Mouse (Mus musculus): ENCODE data around the gene Dmrta1.
"Not testable (repeated sequence)": the region's sequence is repeated elsewhere in the genome, so short reads cannot be mapped to it uniquely, and the experiment has no call there.

Dmrta1 gene

GRCm38 (mm10) chr4:89679195-89679594 lies at the start of gene Dmrta1:
Dmrta1 (plus strand) TSS chr4:89679436.
- DNase-seq: no peak

- DNase-seq: no peak
Observed at GRCm38 (mm10) chr4:89630374-89631079, 48.7 kb upstream of the Dmrta1 start.

GRCm38 (mm10) chr4:89631560-89631959 lies 47.7 kb upstream of the Dmrta1 start:
- DNase-seq: no peak

GRCm38 (mm10) chr4:89638651-89639050 lies 40.6 kb upstream of the Dmrta1 start:
- no peak for DNase-seq

- no peak for DNase-seq
Observed at GRCm38 (mm10) chr4:89644235-89645115, 34.8 kb upstream of the Dmrta1 start.

GRCm38 (mm10) chr4:89650352-89651311 lies 28.6 kb upstream of the Dmrta1 start:
- no peak for DNase-seq

- DNase-seq: no peak
Observed at GRCm38 (mm10) chr4:89651312-89651686, 27.9 kb upstream of the Dmrta1 start.

- no peak for DNase-seq
Observed at GRCm38 (mm10) chr4:89651779-89652178, 27.5 kb upstream of the Dmrta1 start.

- no peak for DNase-seq
Observed at GRCm38 (mm10) chr4:89663406-89663805, 15.8 kb upstream of the Dmrta1 start.

GRCm38 (mm10) chr4:89674711-89675110 lies 4.5 kb upstream of the Dmrta1 start:
- no peak for DNase-seq

GRCm38 (mm10) chr4:89677903-89678302 lies 1.3 kb upstream of the Dmrta1 start:
- DNase-seq: no peak

GRCm38 (mm10) chr4:89678713-89679112 lies 523 bp upstream of the Dmrta1 start:
- no peak for DNase-seq

- DNase-seq: peak; percentile 38 to 56
Observed at GRCm38 (mm10) chr4:89687961-89688803, 8.9 kb downstream of the Dmrta1 start.

- DNase-seq: no peak
Observed at GRCm38 (mm10) chr4:89688804-89689497, 9.7 kb downstream of the Dmrta1 start.

GRCm38 (mm10) chr4:89691936-89692335 lies 12.7 kb downstream of the Dmrta1 start:
- no peak for DNase-seq

- peak in 1 of 2 experiments; percentile 20 for DNase-seq
Observed at GRCm38 (mm10) chr4:89692780-89693179, 13.5 kb downstream of the Dmrta1 start.

GRCm38 (mm10) chr4:89695589-89695988 lies 16.4 kb downstream of the Dmrta1 start:
- peak in 1 of 2 experiments; percentile 9 for DNase-seq

- DNase-seq: no peak
Observed at GRCm38 (mm10) chr4:89697951-89698350, 18.7 kb downstream of the Dmrta1 start.

- not testable (repeated sequence) for DNase-seq
Observed at GRCm38 (mm10) chr4:89723526-89724190, 44.4 kb downstream of the Dmrta1 start.
